Comparison of ENCODE assay signal across 26 mouse cellular contexts in the genomic region with DNA sequence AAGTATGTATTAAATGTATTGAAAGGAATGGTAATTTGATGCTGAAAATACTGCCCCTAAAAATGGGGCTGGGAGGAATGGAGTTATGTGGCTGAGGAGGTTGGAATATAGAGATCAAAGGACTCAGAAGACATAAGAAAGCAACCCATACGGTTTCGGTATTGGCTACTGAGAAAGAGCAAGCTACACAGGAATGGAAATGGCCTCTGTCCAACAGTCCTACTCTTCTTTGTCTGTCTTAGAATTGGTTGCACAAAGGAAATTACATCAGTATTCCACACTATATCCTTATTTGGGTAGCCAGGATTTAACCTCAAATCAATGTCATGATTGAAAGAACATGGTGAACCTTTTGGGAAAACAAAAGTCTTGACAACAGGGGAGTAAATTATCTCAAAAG.
"Had no signal": no experiment of that assay in that cellular context is flagged by ENCODE, and none has a peak within 500 bp of the region (broad histone marks: within the 10 kb centered on the region; RNA-seq: fewer than 3 reads in every experiment).

No protein-coding gene starts in this region.

- H3K27ac ChIP-seq: gastrocnemius, adult 2 months; heart, embryonic 10.5 days; hindbrain, embryonic 10.5 days; hindbrain, embryonic 12.5 days; hindbrain, embryonic 14.5 days; intestine, embryonic 15.5 days; layer of hippocampus, adult 2 months; left cerebral cortex, adult 2 months; limb, embryonic 13.5 days; liver, embryonic 13.5 days; liver, embryonic 15.5 days had no signal

- H3K9me3 ChIP-seq: heart, embryonic 10.5 days; heart, embryonic 12.5 days; hindbrain, embryonic 10.5 days; hindbrain, embryonic 12.5 days; intestine, embryonic 15.5 days; limb, embryonic 13.5 days; liver, embryonic 13.5 days; liver, embryonic 15.5 days had no signal

- DNase-seq: gastrocnemius, adult 2 months; gastrocnemius, postnatal 10 days; gastrocnemius, postnatal 25 days; heart, adult 18-20 months; heart, postnatal 10 days; heart, postnatal 4 days; kidney, adult 18-20 months; kidney, adult 8-10 months; kidney, postnatal 10 days; kidney, postnatal 25 days; kidney, postnatal 4 days; liver; liver, embryonic 13.5 days had no signal

- H3K4me3 ChIP-seq: gastrocnemius, adult 2 months; heart, embryonic 10.5 days; heart, embryonic 12.5 days; hindbrain, embryonic 10.5 days; hindbrain, embryonic 12.5 days; intestine, embryonic 15.5 days; layer of hippocampus, adult 2 months; left cerebral cortex, adult 2 months; limb, embryonic 13.5 days; liver, embryonic 13.5 days; liver, embryonic 15.5 days had no signal

- H3K27me3 ChIP-seq: heart, embryonic 12.5 days; hindbrain, embryonic 12.5 days; intestine, embryonic 15.5 days; limb, embryonic 13.5 days; liver, embryonic 13.5 days; liver, embryonic 15.5 days had no signal

- H3K9ac ChIP-seq: heart, embryonic 12.5 days; hindbrain, embryonic 12.5 days; hindbrain, embryonic 14.5 days; intestine, embryonic 15.5 days; limb, embryonic 13.5 days; liver, embryonic 13.5 days; liver, embryonic 15.5 days had no signal

- ATAC-seq: inflammation-experienced regulatory T-cells, adult 6 months; intestine, embryonic 15.5 days; intestine, postnatal 0 days had no signal

- H3K36me3 ChIP-seq: heart, embryonic 10.5 days; heart, embryonic 12.5 days; hindbrain, embryonic 10.5 days; hindbrain, embryonic 12.5 days; intestine, embryonic 15.5 days; limb, embryonic 13.5 days; liver, embryonic 13.5 days; liver, embryonic 15.5 days had no signal

- H3K4me1 ChIP-seq: heart, embryonic 10.5 days; heart, embryonic 12.5 days; hindbrain, embryonic 10.5 days; hindbrain, embryonic 12.5 days; intestine, embryonic 15.5 days; limb, embryonic 13.5 days; liver, embryonic 13.5 days; liver, embryonic 15.5 days had no signal

- H3K4me2 ChIP-seq: heart, embryonic 12.5 days; hindbrain, embryonic 12.5 days; hindbrain, embryonic 14.5 days; intestine, embryonic 15.5 days; limb, embryonic 13.5 days; liver, embryonic 11.5 days; liver, embryonic 13.5 days; liver, embryonic 15.5 days had no signal
